Comparison of ENCODE assay signal across 24 mouse cellular contexts in the genomic region with DNA sequence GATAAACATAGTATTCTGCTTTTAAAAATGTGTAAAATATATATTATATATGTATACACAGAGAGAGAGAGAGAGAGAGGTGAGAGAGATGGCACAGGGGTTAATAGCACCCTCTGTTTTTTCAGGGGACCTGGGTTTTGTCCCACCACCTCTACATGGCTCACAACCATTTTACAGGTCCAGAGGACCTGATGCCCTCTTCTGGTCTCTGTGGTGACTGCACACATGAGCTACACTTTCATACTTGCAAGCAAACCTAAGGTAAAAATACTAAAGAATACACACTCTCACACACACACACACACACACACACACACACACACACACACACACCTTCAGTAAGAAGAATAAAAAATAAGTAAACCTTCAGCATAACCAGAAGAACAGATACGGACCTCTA. TPM values are rescaled to one million over a fixed set of nuclear protein-coding genes. Genes with fewer than 3 reads are reported as not detected.
A peak's percentile ranks its signal among the peaks of the same experiment; 100 is the strongest.
DNase-seq lines count a peak whose midpoint lies in the region; ATAC-seq and TF ChIP-seq lines count a peak whose summit lies in the region.
"Had no signal": no experiment of that assay in that cellular context is flagged by ENCODE, and none has a peak within 500 bp of the region (broad histone marks: within the 10 kb centered on the region; RNA-seq: fewer than 3 reads in every experiment).

No protein-coding gene starts in this region.

- WGBS in heart, postnatal 0 days: 90% methylated on average over 1 of the region's 1 CpGs
- WGBS in heart, embryonic 10.5 days: 79% methylated on average over 1 of the region's 1 CpGs
- WGBS in liver, postnatal 0 days (ENCODE audit: insufficient replicate concordance): 86% methylated on average over 1 of the region's 1 CpGs
- 89% methylated on average over 1 of the region's 1 CpGs for WGBS in stomach, postnatal 0 days

- no peak overlapping the region for H3K27ac ChIP-seq in heart, postnatal 0 days (ENCODE audit: low read depth)
- no peak overlapping the region for H3K27ac ChIP-seq in heart, embryonic 10.5 days
- H3K27ac ChIP-seq in liver, postnatal 0 days (ENCODE audit: low read depth): no peak overlapping the region
- H3K27ac ChIP-seq in stomach, postnatal 0 days (replicated peaks): no peak overlapping the region
- H3K27ac ChIP-seq: embryonic facial prominence, embryonic 10.5 days; forebrain, embryonic 12.5 days; hindbrain, embryonic 12.5 days; intestine, embryonic 15.5 days; limb, embryonic 15.5 days; lung, embryonic 15.5 days; midbrain, embryonic 12.5 days; neural tube, embryonic 13.5 days had no signal

- no peak for TF ChIP-seq EP300 in heart, postnatal 0 days (IDR thresholded peaks at IDR 0.05; ENCODE audit: low read depth)
- TF ChIP-seq EP300 in liver, postnatal 0 days (IDR thresholded peaks at IDR 0.05; ENCODE audit: low read depth): no peak
- no peak for TF ChIP-seq EP300 in stomach, postnatal 0 days (optimal IDR thresholded peaks at IDR 0.05)

- H3K36me3 ChIP-seq in heart, postnatal 0 days (replicated peaks; ENCODE audit: control insufficient read depth, insufficient read depth, low read length): no peaks in the 10 kb centered on the region
- H3K36me3 ChIP-seq in heart, embryonic 10.5 days: peaks cover 26% of the 10 kb centered on the region
- H3K36me3 ChIP-seq in liver, postnatal 0 days (replicated peaks; ENCODE audit: insufficient read depth, low read length): no peaks in the 10 kb centered on the region
- peaks cover 4% of the 10 kb centered on the region; the same call in 1 of the 2 replicates for H3K36me3 ChIP-seq in stomach, postnatal 0 days (ENCODE audit: control insufficient read depth, insufficient read depth, low read length)
- H3K36me3 ChIP-seq: G1E; intestine, embryonic 15.5 days had no signal

- no peak for ATAC-seq in heart, postnatal 0 days (ENCODE audit: insufficient read depth, low read depth)
- ATAC-seq in liver, postnatal 0 days: no peak
- no peak for ATAC-seq in stomach, postnatal 0 days (ENCODE audit: low FRiP score, low TSS enrichment)
- ATAC-seq: intestine, embryonic 15.5 days had no signal

- no peak overlapping the region for H3K9ac ChIP-seq in heart, postnatal 0 days (replicated peaks; ENCODE audit: low read depth, low read length)
- no peak overlapping the region for H3K9ac ChIP-seq in liver, postnatal 0 days (replicated peaks)
- no peak overlapping the region for H3K9ac ChIP-seq in stomach, postnatal 0 days (ENCODE audit: low read length)
- H3K9ac ChIP-seq: forebrain, embryonic 12.5 days; hindbrain, embryonic 12.5 days; intestine, embryonic 15.5 days; limb, embryonic 15.5 days; lung, embryonic 15.5 days; midbrain, embryonic 12.5 days; neural tube, embryonic 13.5 days had no signal

- no peak for TF ChIP-seq POLR2A in brain, embryonic 14.5 days (IDR thresholded peaks at IDR 0.05; ENCODE audit: borderline replicate concordance, extremely low read depth, insufficient read depth, insufficient read length, poor library complexity, severe bottlenecking)

- TF ChIP-seq CTCF in heart, postnatal 0 days (IDR thresholded peaks at IDR 0.05; ENCODE audit: low read depth): peak; percentile 24; the same call in 1 of the 2 replicates
- peak; percentile 22; the same call in 1 of the 2 replicates for TF ChIP-seq CTCF in liver, postnatal 0 days (IDR thresholded peaks at IDR 0.05; ENCODE audit: low read depth)
- peak; percentile 41; the same call in 1 of the 2 replicates for TF ChIP-seq CTCF in brain, embryonic 14.5 days (IDR thresholded peaks at IDR 0.05; ENCODE audit: borderline replicate concordance, extremely low read depth, insufficient read depth, insufficient read length)
- TF ChIP-seq CTCF in stomach, postnatal 0 days (IDR thresholded peaks at IDR 0.05; ENCODE audit: low read depth): peak; percentile 57

- DNase-seq in heart, postnatal 0 days (ENCODE audit: low spot score): no peak
- DNase-seq in heart, embryonic 10.5 days (ENCODE audit: low spot score): no peak
- DNase-seq in liver, postnatal 0 days: no peak
- no peak for DNase-seq in liver
- DNase-seq in brain, embryonic 14.5 days (ENCODE audit: low read depth): no peak
- no peak for DNase-seq in stomach, postnatal 0 days (ENCODE audit: low spot score)
- DNase-seq in T-cell, adult 2 months (ENCODE audit: low spot score): no peak
- DNase-seq: adrenal gland, postnatal 25 days; cerebellum, adult 18-20 months; cerebellum, postnatal 36 days; gastrocnemius, postnatal 36 days; heart, postnatal 14 days; kidney, postnatal 14 days; thymus, adult 2 months had no signal

- H3K9me3 ChIP-seq in heart, postnatal 0 days (replicated peaks; ENCODE audit: control insufficient read depth, low read length): no peaks in the 10 kb centered on the region
- no peaks in the 10 kb centered on the region for H3K9me3 ChIP-seq in heart, embryonic 10.5 days
- H3K9me3 ChIP-seq in liver, postnatal 0 days (ENCODE audit: low read length): no peaks in the 10 kb centered on the region
- no peaks in the 10 kb centered on the region for H3K9me3 ChIP-seq in stomach, postnatal 0 days (ENCODE audit: control insufficient read depth, low read length)
- H3K9me3 ChIP-seq: embryonic facial prominence, embryonic 10.5 days; forebrain, embryonic 12.5 days; G1E; hindbrain, embryonic 12.5 days; intestine, embryonic 15.5 days; limb, embryonic 15.5 days; lung, embryonic 15.5 days; midbrain, embryonic 12.5 days; neural tube, embryonic 13.5 days had no signal

- no peak overlapping the region for H3K4me3 ChIP-seq in heart, postnatal 0 days (ENCODE audit: low read depth, low read length)
- H3K4me3 ChIP-seq in heart, embryonic 10.5 days: no peak overlapping the region
- H3K4me3 ChIP-seq in liver, postnatal 0 days (ENCODE audit: low read depth, low read length): no peak overlapping the region
- H3K4me3 ChIP-seq in stomach, postnatal 0 days (ENCODE audit: low read depth, low read length): no peak overlapping the region
- H3K4me3 ChIP-seq: embryonic facial prominence, embryonic 10.5 days; forebrain, embryonic 12.5 days; hindbrain, embryonic 12.5 days; intestine, embryonic 15.5 days; limb, embryonic 15.5 days; lung, embryonic 15.5 days; midbrain, embryonic 12.5 days; neural tube, embryonic 13.5 days had no signal

- no peaks in the 10 kb centered on the region for H3K4me1 ChIP-seq in heart, postnatal 0 days (ENCODE audit: control insufficient read depth, insufficient read depth)
- no peaks in the 10 kb centered on the region for H3K4me1 ChIP-seq in heart, embryonic 10.5 days
- H3K4me1 ChIP-seq in liver, postnatal 0 days (ENCODE audit: insufficient read depth): no peaks in the 10 kb centered on the region
- H3K4me1 ChIP-seq in stomach, postnatal 0 days (replicated peaks; ENCODE audit: control insufficient read depth, insufficient read depth): no peaks in the 10 kb centered on the region
- H3K4me1 ChIP-seq: embryonic facial prominence, embryonic 10.5 days; forebrain, embryonic 12.5 days; hindbrain, embryonic 12.5 days; intestine, embryonic 15.5 days; limb, embryonic 15.5 days; lung, embryonic 15.5 days; midbrain, embryonic 12.5 days; neural tube, embryonic 13.5 days had no signal

- no peak overlapping the region for H3K4me2 ChIP-seq in heart, postnatal 0 days (ENCODE audit: low read depth, low read length)
- no peak overlapping the region for H3K4me2 ChIP-seq in liver, postnatal 0 days (ENCODE audit: low read depth, low read length)
- no peak overlapping the region for H3K4me2 ChIP-seq in stomach, postnatal 0 days (replicated peaks; ENCODE audit: low read depth)
- H3K4me2 ChIP-seq: forebrain, embryonic 12.5 days; heart, embryonic 11.5 days; hindbrain, embryonic 12.5 days; intestine, embryonic 15.5 days; limb, embryonic 15.5 days; lung, embryonic 15.5 days; midbrain, embryonic 12.5 days; neural tube, embryonic 13.5 days had no signal

- no peaks in the 10 kb centered on the region for H3K27me3 ChIP-seq in heart, postnatal 0 days (ENCODE audit: control insufficient read depth, insufficient read depth, low read length)
- H3K27me3 ChIP-seq in heart, embryonic 10.5 days (ENCODE audit: insufficient read depth, poor library complexity, severe bottlenecking): no peaks in the 10 kb centered on the region
- H3K27me3 ChIP-seq in liver, postnatal 0 days (ENCODE audit: insufficient read depth, low read length): no peaks in the 10 kb centered on the region
- H3K27me3 ChIP-seq in stomach, postnatal 0 days (ENCODE audit: control insufficient read depth, insufficient read depth, low read length): no peaks in the 10 kb centered on the region
- H3K27me3 ChIP-seq: forebrain, embryonic 12.5 days; hindbrain, embryonic 12.5 days; intestine, embryonic 15.5 days; limb, embryonic 15.5 days; lung, embryonic 15.5 days; midbrain, embryonic 12.5 days; neural tube, embryonic 13.5 days had no signal

RNA-seq across cellular contexts. Expression of gene B3galnt1, which starts 20.0 kb away (rescaled TPM):
- total RNA-seq in heart, postnatal 0 days (2014; rRNA removed; ENCODE audit: low replicate concordance): 4.0 and 6.8 TPM in 2 replicates
- 6.4 and 7.0 TPM in 2 replicates for polyA plus RNA-seq in heart, postnatal 0 days (2015; fragmentation: Nextera tagmentation; extraction: Ambion mirVana)
- polyA plus RNA-seq in heart, embryonic 10.5 days (2016; fragmentation: Nextera tagmentation; extraction: Ambion mirVana): 26.5 and 27.7 TPM in 2 replicates
- 1.9 and 2.0 TPM in 2 replicates for polyA plus RNA-seq in liver, postnatal 0 days (2015; fragmentation: Nextera tagmentation; extraction: Ambion mirVana)
- 37.3 and 41.2 TPM in 2 replicates for polyA plus RNA-seq in brain, embryonic 14.5 days (2012; rRNA removed)
- 21.5 and 23.0 TPM in 2 replicates for polyA plus RNA-seq in stomach, postnatal 0 days (2015; fragmentation: Nextera tagmentation; extraction: Ambion mirVana)
- total RNA-seq: G1E had no signal
- polyA plus RNA-seq: G1E had no signal
